Mouse (Mus musculus) erythroid progenitor cell, adult 5-6 weeks (primary cell): Measurements from ENCODE around the gene Pm20d1. TPM values are rescaled to one million over a fixed set of nuclear protein-coding genes. Genes with fewer than 3 reads are reported as not detected.

ENCODE experiments used
- ATAC-seq: replicated peaks from 2 replicates; pipeline ENCODE4 v1.8.0; 2016; ENCODE audit warnings: moderate number of reproducible peaks, mild to moderate bottlenecking, moderate TSS enrichment, inconsistent platforms; ENCODE audit not compliant: poor library complexity, low FRiP score, severe bottlenecking
- total RNA-seq, 2 experiments: library from RNA; stranded (forward) in 1 of 2; stranded (reverse) in 1 of 2; fragments of 150-400 nt in 1 of 2; fragments of 186-747, 209-891 nt in 1 of 2; gene quantifications; 2 replicates each; pipeline versions ENCODE4 v1.2.3 to v1.2.4; 2015 to 2017; ENCODE audit warnings: low replicate concordance in 2 of 2

Gene Pm20d1
- total RNA-seq, 2 experiments from 2014 or later, result not detected

DNA sequence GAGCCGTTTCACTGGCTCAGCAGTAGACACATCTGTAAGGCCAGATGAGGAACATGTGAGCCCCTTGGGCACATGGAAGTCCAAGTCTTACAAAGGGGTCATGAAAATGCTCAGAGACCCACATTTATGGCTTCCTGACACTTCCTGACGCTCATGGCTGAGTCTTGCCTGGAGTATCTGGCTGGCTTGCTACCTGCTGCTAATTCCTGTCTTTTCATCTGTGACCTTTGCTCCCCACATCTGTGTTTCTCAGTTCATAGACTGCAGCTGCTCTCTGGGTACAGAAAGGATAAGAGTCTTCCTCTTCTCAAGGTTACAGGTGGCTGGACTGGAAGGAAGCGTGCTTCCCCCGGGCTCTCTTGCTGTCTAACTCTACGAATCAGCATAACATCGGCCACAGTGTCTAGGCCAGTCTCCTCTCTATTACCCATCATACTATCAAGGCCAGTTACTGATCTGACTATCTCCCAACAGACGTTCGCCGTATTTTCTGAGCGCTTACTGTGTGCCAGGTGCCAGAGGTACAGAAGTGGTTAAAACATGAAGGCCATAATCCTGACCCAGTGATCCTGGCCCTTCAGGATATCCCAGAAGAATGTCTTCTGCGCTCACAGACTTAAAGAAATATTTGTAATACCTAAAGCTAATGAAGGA is 27.5 kb downstream of the Pm20d1 start:
- ATAC-seq, result no peak

DNA sequence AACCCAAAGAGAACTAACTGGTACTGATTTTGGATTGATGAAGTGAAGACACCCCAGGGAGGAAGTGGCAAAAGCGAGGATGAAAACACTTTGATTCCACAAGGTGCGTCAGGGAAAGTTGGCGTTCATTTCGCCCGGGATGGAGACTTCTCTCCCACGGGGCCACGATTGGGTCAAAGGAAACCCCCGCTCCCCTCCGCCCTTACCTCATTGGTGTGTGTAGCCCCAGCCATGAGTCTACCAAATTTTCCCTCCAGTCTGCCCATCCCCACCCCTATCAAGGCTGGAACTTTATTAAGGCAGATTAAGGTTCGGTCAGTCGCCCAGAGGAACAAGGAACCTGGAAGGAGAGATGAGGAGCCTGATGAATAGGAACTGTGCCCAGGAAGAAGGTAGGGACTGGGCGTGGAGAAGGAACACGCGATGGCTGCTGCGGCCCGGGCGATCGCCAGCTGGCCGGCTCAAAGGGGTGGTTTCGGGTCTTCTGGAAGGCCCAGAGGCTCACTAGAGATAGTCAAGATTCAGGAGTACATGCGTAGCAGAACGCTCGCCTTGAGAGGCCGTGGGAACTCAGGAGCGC is 30.1 kb downstream of the Pm20d1 start, which contains the start of gene Slc41a1:
Gene Slc41a1 (plus strand): TSS at position 287 of the 580 bp plus-strand sequence.
- peak; percentile 44; the same call in 1 of the 2 replicates for ATAC-seq

DNA sequence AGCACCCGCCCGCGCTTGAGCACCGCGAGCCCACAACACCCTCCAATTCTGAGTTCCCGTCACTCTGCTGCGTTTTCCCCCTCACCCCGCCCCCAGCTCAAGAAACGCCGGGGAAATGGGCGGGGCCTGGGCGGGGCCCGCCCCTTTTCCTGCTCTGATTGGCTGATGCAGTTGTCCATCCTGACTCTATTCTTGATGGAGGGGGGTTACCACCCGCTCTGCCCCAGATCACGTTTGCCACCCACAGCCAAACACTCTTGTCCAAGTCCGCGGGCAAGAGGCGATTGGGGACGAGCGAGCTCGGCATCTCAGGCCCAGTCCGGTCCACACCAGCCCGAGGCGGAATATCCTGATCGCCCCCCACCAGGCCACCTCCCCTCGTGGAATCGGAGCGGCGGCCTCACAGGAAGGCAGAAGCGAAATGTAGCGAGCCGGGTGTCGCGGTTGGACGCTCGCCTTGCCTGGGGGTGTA is 30.6 kb downstream of the Pm20d1 start:
- peak; percentile 81 for ATAC-seq

DNA sequence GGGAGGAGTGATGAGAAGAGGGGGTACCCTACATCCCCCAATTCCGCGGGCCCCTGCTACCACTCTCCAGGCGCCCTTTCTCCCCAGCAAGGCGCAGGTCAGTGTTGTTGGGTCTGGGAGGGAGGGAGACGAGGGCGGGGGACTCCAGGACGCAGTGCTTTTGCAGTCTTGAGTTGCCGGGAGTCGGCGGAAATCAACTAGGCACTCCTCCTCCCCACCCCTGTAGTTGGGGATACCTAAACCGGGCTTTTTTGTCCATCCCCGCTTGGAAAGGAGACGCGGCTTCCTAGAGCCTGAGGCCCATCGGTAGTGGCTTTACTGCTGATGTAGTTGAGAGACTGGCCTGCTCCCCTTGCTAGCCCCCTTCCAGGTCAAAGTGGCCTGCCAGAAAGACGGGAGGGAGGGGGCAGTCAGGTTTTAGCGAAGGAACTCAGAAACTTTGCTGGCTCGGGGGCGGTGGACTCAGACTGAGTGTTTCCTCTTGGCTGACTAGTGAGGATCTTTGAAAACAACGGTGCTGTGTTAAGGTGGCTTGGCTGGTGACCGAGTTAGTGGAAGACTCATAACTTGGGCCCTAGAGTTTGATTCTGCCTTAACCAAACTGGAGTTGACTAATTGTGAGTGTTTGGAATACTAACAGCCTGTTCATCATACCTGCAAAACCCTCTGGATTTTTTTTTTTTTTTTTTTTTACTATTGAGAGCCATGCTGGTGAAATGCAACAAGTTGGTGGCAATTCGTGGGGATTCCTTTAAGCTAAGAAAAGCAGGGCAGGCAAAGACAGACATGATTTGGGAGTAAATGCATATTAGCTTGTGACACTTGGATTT is 31.3 kb downstream of the Pm20d1 start:
- ATAC-seq, result no peak

DNA sequence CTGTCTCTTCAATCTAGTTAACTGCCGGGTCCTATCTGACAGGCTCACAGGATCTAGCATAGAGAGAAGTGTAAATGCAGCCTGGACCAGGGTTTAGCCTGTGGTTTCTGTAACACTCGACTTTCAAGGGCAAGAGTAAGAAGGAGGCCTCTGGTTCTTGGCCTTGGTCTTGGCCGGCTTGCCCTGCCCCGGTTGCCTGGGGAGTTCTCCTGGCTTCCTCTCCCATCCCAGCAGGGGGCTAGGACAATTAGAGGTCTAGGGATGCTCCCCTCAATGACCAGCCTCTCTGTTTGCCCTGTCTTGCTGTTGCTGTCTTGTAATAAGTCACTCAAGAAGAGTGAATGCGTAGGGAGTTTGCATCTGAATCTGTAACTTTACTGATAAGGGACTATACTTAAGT is 32.1 kb downstream of the Pm20d1 start:
- ATAC-seq, result no peak

DNA sequence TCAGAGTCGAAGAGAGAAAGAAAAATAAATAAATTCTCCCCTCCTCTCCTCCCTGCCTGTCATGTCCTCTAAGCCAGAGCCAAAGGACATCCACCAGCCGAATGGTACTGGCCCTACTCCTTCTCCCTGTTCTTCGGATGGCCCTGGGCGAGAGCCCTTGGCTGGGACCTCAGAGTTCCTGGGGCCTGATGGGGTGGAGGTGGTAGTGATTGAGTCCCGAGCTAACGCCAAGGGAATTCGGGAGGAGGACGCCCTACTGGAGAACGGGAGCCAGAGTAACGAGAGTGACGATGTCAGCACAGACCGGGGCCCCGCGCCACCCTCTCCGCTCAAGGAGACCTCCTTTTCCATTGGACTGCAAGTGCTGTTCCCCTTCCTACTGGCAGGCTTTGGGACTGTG is 33.4 kb downstream of the Pm20d1 start:
- no peak for ATAC-seq

- ATAC-seq, result no peak
Observed at GRCm38 (mm10) chr1:131830971-131831641, 33.9 kb downstream of the Pm20d1 start.

GRCm38 (mm10) chr1:131837035-131837434 is 39.9 kb downstream of the Pm20d1 start:
- no peak for ATAC-seq

DNA sequence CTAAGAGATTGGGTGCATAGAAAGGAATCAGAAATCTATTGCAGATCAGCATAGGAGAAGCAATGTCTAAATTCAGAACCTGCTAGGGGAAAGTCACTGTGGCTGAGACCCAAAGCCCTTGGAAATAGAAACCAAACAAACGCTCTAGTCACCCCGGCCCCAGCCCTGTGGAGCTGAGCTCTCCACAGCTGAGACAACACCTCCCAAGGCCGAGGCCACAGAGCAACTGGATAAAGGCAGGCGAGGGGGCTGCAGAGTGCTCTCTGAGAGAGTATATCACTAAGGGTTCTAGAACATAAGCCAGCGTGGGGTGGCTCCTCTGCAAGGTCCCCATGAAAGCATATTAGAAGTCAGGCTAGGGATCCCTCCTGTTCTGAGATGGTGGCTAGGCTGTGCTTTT is 41.4 kb downstream of the Pm20d1 start:
- no peak for ATAC-seq

- no peak for ATAC-seq
Observed at GRCm38 (mm10) chr1:131839279-131839678, 42.1 kb downstream of the Pm20d1 start.

- no peak for ATAC-seq
Observed at GRCm38 (mm10) chr1:131842221-131842620, 45.0 kb downstream of the Pm20d1 start.

DNA sequence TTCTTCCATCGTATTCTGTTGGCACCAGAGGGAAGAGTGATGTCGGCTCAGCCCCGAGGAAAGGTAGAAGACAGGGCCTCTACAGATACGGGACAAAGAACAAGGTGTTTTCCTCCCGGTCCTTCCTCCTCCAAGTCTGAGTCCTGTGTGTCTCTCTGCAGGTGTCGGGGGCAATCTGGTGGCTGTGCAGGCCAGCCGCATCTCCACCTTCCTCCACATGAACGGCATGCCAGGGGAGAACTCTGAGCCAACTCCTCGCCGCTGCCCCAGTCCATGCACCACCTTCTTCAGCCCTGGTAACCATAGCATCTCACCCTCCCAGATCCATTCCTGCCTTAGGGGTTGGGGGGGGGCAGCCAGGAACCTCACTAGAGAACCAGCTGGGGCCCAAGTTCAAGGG is 46.6 kb downstream of the Pm20d1 start:
- ATAC-seq, result no peak

- ATAC-seq, result no peak
Observed at GRCm38 (mm10) chr1:131844883-131845282, 47.7 kb downstream of the Pm20d1 start.

- ATAC-seq, result no peak
Observed at GRCm38 (mm10) chr1:131846255-131846654, 49.1 kb downstream of the Pm20d1 start.

- no peak for ATAC-seq
Observed at GRCm38 (mm10) chr1:131861811-131862210, 64.6 kb downstream of the Pm20d1 start.

DNA sequence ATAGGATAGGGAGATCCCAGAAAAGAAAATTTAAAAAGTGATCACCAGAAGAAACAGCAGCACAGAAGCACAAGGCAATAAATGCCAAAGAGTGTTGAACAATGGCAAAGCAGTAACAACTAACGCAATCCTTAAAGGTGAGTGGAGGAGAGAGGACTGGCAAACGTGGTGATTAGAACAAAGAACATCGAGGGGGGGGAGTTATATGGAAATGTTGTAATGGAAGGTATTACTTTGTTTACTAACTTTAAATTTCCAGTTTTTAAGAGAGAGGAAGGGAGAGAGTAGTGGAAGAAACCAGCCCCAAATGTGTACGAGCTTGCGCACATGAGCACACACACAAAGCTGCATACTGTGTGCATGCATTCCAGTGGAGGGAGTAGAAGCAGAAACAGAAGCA is 68.4 kb downstream of the Pm20d1 start:
- ATAC-seq, result no peak

DNA sequence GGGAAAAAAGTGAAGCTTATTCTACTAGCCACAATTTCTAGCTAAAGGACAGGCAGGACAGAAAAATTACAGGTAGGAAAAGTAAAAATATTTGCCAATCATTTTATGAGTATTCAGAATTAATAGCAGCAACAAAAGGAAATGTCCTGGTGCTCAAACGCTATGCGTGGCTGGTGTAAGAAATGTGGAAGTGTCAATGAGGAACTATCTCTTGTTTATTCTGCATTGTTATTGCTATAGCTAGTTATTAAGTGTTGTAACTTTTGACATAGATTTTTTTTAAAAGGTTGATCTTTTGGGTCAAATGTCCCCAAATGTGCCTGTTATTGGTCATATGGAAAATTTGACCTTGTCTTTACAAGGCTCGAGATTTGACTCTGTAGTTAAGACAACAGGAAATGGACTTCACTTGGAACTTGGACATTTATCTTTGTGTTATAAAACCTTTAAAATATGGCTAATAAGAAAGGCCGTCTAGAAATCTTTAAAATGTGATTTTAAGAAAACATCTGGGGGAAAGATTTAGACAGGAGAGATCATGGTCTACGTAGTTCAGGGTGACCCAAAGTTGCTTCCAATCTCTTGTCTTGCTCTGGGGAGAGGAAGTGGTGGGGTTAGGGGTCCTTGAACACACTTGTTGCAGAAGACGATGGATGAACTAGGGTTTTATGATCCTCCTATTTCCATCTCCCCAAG is 69.3 kb downstream of the Pm20d1 start:
- no peak for ATAC-seq

DNA sequence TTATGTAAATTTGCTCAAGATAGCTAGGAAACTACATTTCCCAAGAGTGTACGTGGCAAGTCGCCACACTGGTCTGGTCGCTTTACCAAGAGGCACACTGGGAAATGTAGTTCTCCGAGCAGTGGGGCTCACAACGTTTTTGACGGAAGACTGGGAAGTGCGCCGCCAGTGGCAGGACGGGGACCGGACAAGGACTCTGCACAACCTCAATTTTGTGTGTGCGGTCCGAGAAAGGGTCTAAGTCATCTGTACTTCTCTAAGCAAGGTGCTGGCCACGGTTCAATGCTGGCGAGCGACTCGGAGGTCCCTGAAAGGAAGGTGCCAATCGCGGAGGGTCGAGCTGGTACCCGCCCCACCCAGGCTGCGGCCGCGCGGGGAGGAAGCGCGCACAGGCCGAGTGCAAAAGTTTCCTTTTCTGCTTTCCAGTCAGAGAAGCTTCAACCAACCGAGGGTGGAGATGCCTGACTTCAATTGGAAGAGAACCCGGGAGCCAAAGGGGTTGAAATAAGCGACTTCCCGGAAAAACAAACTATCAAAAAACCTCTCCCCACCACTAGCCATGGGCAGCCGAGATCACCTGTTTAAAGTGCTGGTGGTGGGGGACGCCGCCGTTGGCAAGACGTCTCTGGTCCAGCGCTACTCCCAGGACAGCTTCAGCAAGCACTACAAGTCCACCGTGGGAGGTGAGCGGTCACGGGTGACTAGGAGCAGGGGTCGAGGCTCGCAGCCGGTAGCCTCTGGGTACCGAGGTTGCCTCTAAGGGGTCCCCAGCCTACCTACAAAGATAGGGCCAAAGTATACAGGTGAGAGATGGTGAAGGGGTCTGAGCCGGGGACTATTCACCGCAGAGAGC is 70.1 kb downstream of the Pm20d1 start, which contains the start of gene Rab29:
Gene Rab29 (plus strand): TSS at position 132 of the 853 bp plus-strand sequence.
- ATAC-seq, result peak; percentile 95

DNA sequence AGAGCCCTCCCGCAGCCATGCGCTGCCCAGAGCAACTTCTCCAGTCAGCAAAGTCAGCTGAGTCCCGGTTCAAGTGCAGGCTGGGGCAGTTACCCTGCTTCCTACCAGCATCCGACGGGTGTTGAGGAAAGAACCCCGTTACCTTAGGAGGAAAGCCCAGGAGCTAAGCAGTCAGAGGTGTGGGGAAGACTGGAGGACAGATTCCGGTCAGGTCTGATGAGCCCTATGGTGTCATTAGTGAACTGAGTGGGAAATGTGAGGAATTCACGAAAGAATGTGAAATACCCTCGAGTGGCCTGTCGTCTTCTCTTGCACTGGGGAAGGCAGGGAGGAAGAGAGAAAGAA is 70.7 kb downstream of the Pm20d1 start:
- peak; percentile 12; the same call in 1 of the 2 replicates for ATAC-seq
